Mouse (Mus musculus): Measurements from ENCODE around the gene Dync1li1.

The Dync1li1 gene

GRCm38 (mm10) chr9:114731871-114732682 is 43.5 kb downstream of the Dync1li1 start:
- ChIA-PET CTCF (interaction anchor here in 2 of 4 experiments (0.7 to 1.4 kb wide), 2 partner anchors 33 to 960 kb away, joined by 3 to 5 read pairs; no protein-coding TSS in a partner anchor), POLR2A (interaction anchor here in 3 of 4 experiments (0.6 to 4.0 kb wide), 10 partner anchors 14 to 613 kb away, joined by 3 to 19 read pairs (median 4); partner anchors contain the start of genes Cmtm8 (in 1 of the 3), Cnot10 (in 1 of the 3) and Dync1li1 (in 1 of the 3))

GRCm38 (mm10) chr9:114733238-114733637 is 44.6 kb downstream of the Dync1li1 start:
- ChIA-PET POLR2A (interaction anchor here in 3 of 4 experiments (0.5 to 4.0 kb wide), 10 partner anchors 10 to 310 kb away, joined by 3 to 19 read pairs (median 4); partner anchors contain the start of genes Cnot10 (in 1 of the 3) and Dync1li1 (in 1 of the 3)), CTCF (interaction anchor here in 2 of 4 experiments (0.9 to 1.7 kb wide), 3 partner anchors 16 to 149 kb away, joined by 3 to 5 read pairs (median 4); no protein-coding TSS in a partner anchor)

- POLR2A ChIA-PET = interaction anchor here in 2 of 4 experiments (1.1 to 2.2 kb wide), 4 partner anchors 9 to 103 kb away, joined by 3 to 7 read pairs (median 4); no protein-coding TSS in a partner anchor
- CTCF ChIA-PET = interaction anchor here in 2 of 4 experiments (1.1 to 1.3 kb wide), 2 partner anchors 9 to 13 kb away, joined by 3 to 6 read pairs; no protein-coding TSS in a partner anchor
Observed at GRCm38 (mm10) chr9:114736442-114736841, 47.9 kb downstream of the Dync1li1 start.

- ChIA-PET POLR2A (interaction anchor here in 2 of 4 experiments (0.6 to 2.1 kb wide), 5 partner anchors 9 to 201 kb away, joined by 3 to 7 read pairs (median 5); partner anchors contain the start of genes Cmtm6 (in 1 of the 2) and Cmtm7 (in 1 of the 2)), CTCF (interaction anchor here in 2 of 4 experiments (0.6 to 1.1 kb wide), 3 partner anchors 13 to 348 kb away, joined by 3 to 4 read pairs (median 3); no protein-coding TSS in a partner anchor)
Observed at GRCm38 (mm10) chr9:114740336-114740735, 51.7 kb downstream of the Dync1li1 start.

- ChIA-PET CTCF (interaction anchor here in 1 of 4 experiments (1.3 kb wide), 1 partner anchor 16 kb away, joined by 3 read pairs; no protein-coding TSS in a partner anchor), POLR2A (interaction anchor here in 1 of 4 experiments (0.7 kb wide), 1 partner anchor 38 kb away, joined by 3 read pairs; no protein-coding TSS in a partner anchor)
Observed at GRCm38 (mm10) chr9:114742731-114743130, 54.1 kb downstream of the Dync1li1 start.

- ChIA-PET CTCF (interaction anchor here in 3 of 4 experiments (0.6 to 1.1 kb wide), 8 partner anchors 14 to 418 kb away, joined by 3 to 9 read pairs (median 3); partner anchors contain the start of gene Cmtm6 (in 1 of the 3)), POLR2A (interaction anchor here in 3 of 4 experiments (0.6 to 1.9 kb wide), 9 partner anchors 9 to 946 kb away, joined by 3 to 7 read pairs (median 3); partner anchors contain the start of gene Cmtm6 (in 1 of the 3))
Observed at GRCm38 (mm10) chr9:114745163-114745562, 56.6 kb downstream of the Dync1li1 start.

GRCm38 (mm10) chr9:114745654-114746053 is 57.1 kb downstream of the Dync1li1 start:
- POLR2A ChIA-PET = interaction anchor here in 3 of 4 experiments (0.6 to 1.9 kb wide), 7 partner anchors 9 to 946 kb away, joined by 3 to 7 read pairs (median 3); partner anchors contain the start of gene Cmtm6 (in 2 of the 3)
- CTCF ChIA-PET = interaction anchor here in 3 of 4 experiments (0.6 to 1.3 kb wide), 4 partner anchors 15 to 175 kb away, joined by 3 to 6 read pairs (median 3); partner anchors contain the start of gene Cmtm6 (in 1 of the 3)

- CTCF ChIA-PET = interaction anchor here in 1 of 4 experiments (0.7 to 1.3 kb wide), 2 partner anchors 16 to 20 kb away, joined by 3 to 6 read pairs; partner anchors contain the start of gene Cmtm6
- POLR2A ChIA-PET = interaction anchor here in 1 of 4 experiments (1.0 to 1.2 kb wide), 2 partner anchors 16 to 33 kb away, joined by 3 read pairs; partner anchors contain the start of gene Cmtm6
Observed at GRCm38 (mm10) chr9:114747012-114747411, 58.4 kb downstream of the Dync1li1 start.

GRCm38 (mm10) chr9:114747466-114747865 is 58.9 kb downstream of the Dync1li1 start:
- POLR2A ChIA-PET = interaction anchor here in 2 of 4 experiments (1.0 to 1.1 kb wide), 2 partner anchors 33 to 164 kb away, joined by 3 to 4 read pairs; no protein-coding TSS in a partner anchor
- CTCF ChIA-PET = interaction anchor here in 2 of 4 experiments (0.6 to 1.3 kb wide), 3 partner anchors 14 to 477 kb away, joined by 3 read pairs; no protein-coding TSS in a partner anchor

- CTCF ChIA-PET = interaction anchor here (0.6 to 2.0 kb wide), 5 partner anchors 12 to 291 kb away, joined by 3 to 6 read pairs (median 4); no protein-coding TSS in a partner anchor
- POLR2A ChIA-PET = interaction anchor here in 2 of 4 experiments (0.6 to 0.9 kb wide), 2 partner anchors 13 to 559 kb away, joined by 3 read pairs; partner anchors contain the start of gene Stt3b (in 1 of the 2)
Observed at GRCm38 (mm10) chr9:114751582-114751981, 63.0 kb downstream of the Dync1li1 start.

- ChIA-PET CTCF (interaction anchor here in 3 of 4 experiments (0.7 to 2.0 kb wide), 12 partner anchors 10 to 160 kb away, joined by 3 to 14 read pairs (median 4); partner anchors contain the start of gene Cnot10 (in 1 of the 3)), POLR2A (interaction anchor here in 2 of 4 experiments (0.9 to 2.0 kb wide), 6 partner anchors 14 to 63 kb away, joined by 3 to 8 read pairs (median 3); partner anchors contain the start of gene Dync1li1 (in 1 of the 2))
Observed at GRCm38 (mm10) chr9:114752311-114752710, 63.7 kb downstream of the Dync1li1 start.

GRCm38 (mm10) chr9:114752863-114753484 is 64.4 kb downstream of the Dync1li1 start:
- ChIA-PET POLR2A (interaction anchor here (0.5 to 2.2 kb wide), 17 partner anchors 9 to 136 kb away, joined by 3 to 14 read pairs (median 3); partner anchors contain the start of genes Cmtm7 (in 1 of the 4) and Dync1li1 (in 1 of the 4)), CTCF (interaction anchor here (0.7 to 2.0 kb wide), 22 partner anchors 10 to 400 kb away, joined by 3 to 14 read pairs (median 3); partner anchors contain the start of genes Cmtm7 (in 2 of the 4), Cmtm6 (in 1 of the 4) and Cnot10 (in 1 of the 4))

- ChIA-PET CTCF (interaction anchor here in 1 of 4 experiments (0.6 to 0.7 kb wide), 2 partner anchors 131 to 323 kb away, joined by 3 read pairs; no protein-coding TSS in a partner anchor), POLR2A (interaction anchor here in 3 of 4 experiments (0.6 to 1.6 kb wide), 6 partner anchors 9 to 611 kb away, joined by 3 to 5 read pairs (median 4); partner anchors contain the start of genes Cmtm6 (in 1 of the 3) and Cmtm7 (in 1 of the 3))
Observed at GRCm38 (mm10) chr9:114758272-114758671, 69.7 kb downstream of the Dync1li1 start.

GRCm38 (mm10) chr9:114758801-114759200 is 70.2 kb downstream of the Dync1li1 start:
- ChIA-PET POLR2A (interaction anchor here in 3 of 4 experiments (0.6 to 1.6 kb wide), 9 partner anchors 9 to 174 kb away, joined by 3 to 6 read pairs (median 4); partner anchors contain the start of genes Cmtm6 (in 1 of the 3) and Cmtm7 (in 1 of the 3)), CTCF (interaction anchor here in 2 of 4 experiments (0.6 to 0.7 kb wide), 3 partner anchors 77 to 323 kb away, joined by 3 read pairs; no protein-coding TSS in a partner anchor)

GRCm38 (mm10) chr9:114759886-114760285 is 71.3 kb downstream of the Dync1li1 start:
- ChIA-PET CTCF (interaction anchor here in 1 of 4 experiments (0.6 to 0.8 kb wide), 2 partner anchors 26 to 304 kb away, joined by 3 read pairs; no protein-coding TSS in a partner anchor), POLR2A (interaction anchor here in 2 of 4 experiments (0.6 to 1.6 kb wide), 4 partner anchors 9 to 96 kb away, joined by 3 to 6 read pairs (median 4); partner anchors contain the start of gene Cmtm6 (in 1 of the 2))

- ChIA-PET POLR2A (interaction anchor here in 1 of 4 experiments (1.2 kb wide), 1 partner anchor 18 kb away, joined by 4 read pairs; no protein-coding TSS in a partner anchor), CTCF (no interaction called here)
Observed at GRCm38 (mm10) chr9:114760353-114760752, 71.8 kb downstream of the Dync1li1 start.
